8 mouse cellular contexts compared by ENCODE assay signal in genomic region chr10:39415586-39415985, GRCm38 (mm10). TPM values are rescaled to one million over a fixed set of nuclear protein-coding genes. Genes with fewer than 3 reads are reported as not detected.
DNase-seq lines count a peak whose midpoint lies in the region; ATAC-seq lines count a peak whose summit lies in the region.

No protein-coding gene starts in this region.

- intact Hi-C loops in gastrocnemius, postnatal 36 days (cut with DNase I), result no loop called here

- DNase-seq in gastrocnemius, adult 18-20 months (ENCODE audit: low spot score), result peak; percentile 39
- DNase-seq in gastrocnemius, postnatal 36 days, result no peak
- peak; percentile 92 for DNase-seq in 3T3-L1 (ENCODE audit: low read depth, low spot score)
- DNase-seq in adrenal gland, postnatal 10 days, result peak; percentile 66
- no peak for DNase-seq in kidney, postnatal 10 days
- DNase-seq in kidney, adult 8-10 months, result no peak

- ATAC-seq in granulocyte monocyte progenitor cell, adult 5-6 weeks (replicated peaks; ENCODE audit: poor library complexity, severe bottlenecking), result peak; percentile 53
- ATAC-seq in erythroblast, adult 5-6 weeks (replicated peaks; ENCODE audit: low FRiP score, poor library complexity, severe bottlenecking), result no peak

RNA-seq across cellular contexts. Expression of gene Fyn, which starts 46.9 kb away (rescaled TPM):
- 1 to 10 TPM; 6.0 to 9.2 TPM for total RNA-seq in gastrocnemius, adult 18-20 months (2021)
- 1 to 10 TPM; 6.7 to 8.0 TPM for total RNA-seq in gastrocnemius, postnatal 36 days (2021)
- 10 to 100 TPM; 46.6 to 48.6 TPM for total RNA-seq in adrenal gland, postnatal 10 days (2021)
- 5.3 and 8.8 TPM in 2 replicates for total RNA-seq in granulocyte monocyte progenitor cell, adult 5-6 weeks (2014; fragmentation: Nextera tagmentation)
- total RNA-seq in granulocyte monocyte progenitor cell, adult 5-6 weeks (2017), result 5.6 and 6.6 TPM in 2 replicates
- 2.5 and 3.7 TPM in 2 replicates for total RNA-seq in erythroblast, adult 5-6 weeks (2015; ENCODE audit: low replicate concordance)
- 5.6 and 5.7 TPM in 2 replicates for total RNA-seq in erythroblast, adult 5-6 weeks (2017; ENCODE audit: low replicate concordance)

Comparison
In these comparisons a context has a peak if more than half of its experiments do, and no peak if none do; other contexts are left out.
1. DNase-seq: peak in gastrocnemius, adult 18-20 months (single experiment), 3T3-L1 (single experiment) and adrenal gland, postnatal 10 days (single experiment); none in gastrocnemius, postnatal 36 days (0 of 2), kidney, postnatal 10 days (single experiment) and kidney, adult 8-10 months (0 of 2).
2. RNA of gene Fyn, which starts 46.9 kb away (total RNA-seq): 46.6 to 48.6 TPM in adrenal gland, postnatal 10 days; 6.0 to 9.2 TPM in gastrocnemius, adult 18-20 months, 6.7 to 8.0 TPM in gastrocnemius, postnatal 36 days, 5.3 to 8.8 TPM in granulocyte monocyte progenitor cell, adult 5-6 weeks and 2.5 to 5.7 TPM in erythroblast, adult 5-6 weeks; every median in the first group is over 4 times any median in the second.